Mouse (Mus musculus) neutrophil, adult 83 days (primary cell): ENCODE results near the gene Fibin. TPM values are rescaled to one million over a fixed set of nuclear protein-coding genes. Genes with fewer than 3 reads are reported as not detected.

Experiments used
- total RNA-seq, 2 experiments: library from RNA; stranded (reverse); gene quantifications; one replicate each; pipeline ENCODE4 v1.2.4; 2023

Gene Fibin
- total RNA-seq = not detected

GRCm38 (mm10) chr2:110362432-110363283 is at the start of gene Fibin:
Gene Fibin, minus strand, starts transcription at chr2:110363183.

GRCm38 (mm10) chr2:110314509-110315155 is 48.4 kb downstream of the Fibin start, which contains the start of gene Bbox1:
Gene Bbox1, minus strand, starts transcription at chr2:110314560.

Other genes starting within 250 kb of the Fibin start
- gene Bbox1, start 48.6 kb downstream of the Fibin start, total RNA-seq = not detected
- not detected for gene Slc5a12, start 234.1 kb upstream of the Fibin start, total RNA-seq